Mouse (Mus musculus) C2C12 (cell line): ENCODE results near the gene Gm12248. TPM values are rescaled to one million over a fixed set of nuclear protein-coding genes. Genes with fewer than 3 reads are reported as not detected.
A peak's percentile ranks its signal among the peaks of the same experiment; 100 is the strongest.

Experiments
- H3K27me3 ChIP-seq: one replicate; pipeline ENCODE4 v1.6.1; 2011; ENCODE audit not compliant: control insufficient read depth, insufficient read depth, insufficient read length
- H3K36me3 ChIP-seq: one replicate; pipeline ENCODE4 v1.6.1; 2011; ENCODE audit not compliant: control insufficient read depth, insufficient read depth
- H3K4me3 ChIP-seq: one replicate; pipeline ENCODE4 v1.5.1; 2011; ENCODE audit warnings: mild to moderate bottlenecking, control low read depth; ENCODE audit not compliant: poor library complexity, insufficient read depth, severe bottlenecking
- H3K79me2 ChIP-seq: one replicate; pipeline ENCODE4 v1.6.1; 2011; ENCODE audit not compliant: control insufficient read depth, insufficient read depth
- H3K79me3 ChIP-seq: one replicate; pipeline ENCODE4 v1.6.1; 2011; ENCODE audit warnings: low read depth, control low read depth
- H3ac ChIP-seq: one replicate; pipeline ENCODE3; 2011; ENCODE audit warnings: low read depth; ENCODE audit not compliant: control insufficient read depth, insufficient read length
- CEBPB ChIP-seq: IDR thresholded peaks from one replicate; pipeline ENCODE4 v1.6.1; 2011; ENCODE audit warnings: low read depth, mild to moderate bottlenecking, control low read depth, moderate library complexity
- CTCF ChIP-seq: IDR thresholded peaks from one replicate; pipeline ENCODE4 v1.5.1; 2011; ENCODE audit not compliant: control insufficient read depth, insufficient read depth, insufficient read length
- FOSL1 ChIP-seq: IDR thresholded peaks from one replicate; pipeline ENCODE4 v1.8.0; 2011; ENCODE audit warnings: mild to moderate bottlenecking, low read length; ENCODE audit not compliant: poor library complexity, insufficient read depth, severe bottlenecking
- MAX ChIP-seq: IDR thresholded peaks from one replicate; pipeline ENCODE4 v1.6.1; 2011; ENCODE audit warnings: mild to moderate bottlenecking, control low read depth
- MYOD1 ChIP-seq: IDR thresholded peaks from one replicate; pipeline ENCODE4 v1.6.1; 2011; ENCODE audit warnings: low read depth; ENCODE audit not compliant: control insufficient read depth, insufficient read length
- MYOG ChIP-seq: IDR thresholded peaks from one replicate; pipeline ENCODE4 v1.6.1; 2011; ENCODE audit not compliant: control insufficient read depth, insufficient read length; ENCODE audit errors: extremely low read depth
- USF1 ChIP-seq: IDR thresholded peaks from one replicate; pipeline ENCODE4 v1.6.1; 2011; ENCODE audit warnings: low read depth, mild to moderate bottlenecking, control low read depth, moderate library complexity
- polyA plus RNA-seq: library from polyadenylated mRNA; unstranded; fragments of >200 nt; fragmentation: generic; extraction: Trizol; gene quantifications from one replicate; pipeline ENCODE4 v1.2.1, GENCODE M21; 2012; ENCODE audit warnings: missing spikeins

Gm12248 gene
- polyA plus RNA-seq, 1 experiment = 0.04 TPM

DNA sequence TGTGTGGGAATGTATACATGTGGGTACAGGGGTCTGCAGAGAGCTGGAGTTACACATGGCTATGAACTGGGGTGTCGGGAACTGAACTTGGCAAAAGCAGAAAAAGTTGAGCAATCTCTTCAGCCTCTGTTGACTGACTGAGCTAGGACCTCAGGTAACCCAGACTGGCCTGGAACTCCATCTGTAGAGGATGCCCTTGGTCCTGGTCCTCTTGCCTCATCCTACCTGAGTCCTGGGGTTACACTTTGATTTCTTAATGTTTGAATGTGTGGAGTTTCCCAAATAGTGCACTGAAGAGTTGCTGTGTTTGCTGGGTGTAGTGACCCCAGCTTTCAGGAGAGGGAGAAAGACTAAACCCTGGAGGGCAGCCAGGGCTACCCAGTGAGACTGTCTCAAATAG, 2.6 kb upstream of the Gm12248 start:
- no peaks in the 10 kb centered on the region for H3K79me3 ChIP-seq

DNA sequence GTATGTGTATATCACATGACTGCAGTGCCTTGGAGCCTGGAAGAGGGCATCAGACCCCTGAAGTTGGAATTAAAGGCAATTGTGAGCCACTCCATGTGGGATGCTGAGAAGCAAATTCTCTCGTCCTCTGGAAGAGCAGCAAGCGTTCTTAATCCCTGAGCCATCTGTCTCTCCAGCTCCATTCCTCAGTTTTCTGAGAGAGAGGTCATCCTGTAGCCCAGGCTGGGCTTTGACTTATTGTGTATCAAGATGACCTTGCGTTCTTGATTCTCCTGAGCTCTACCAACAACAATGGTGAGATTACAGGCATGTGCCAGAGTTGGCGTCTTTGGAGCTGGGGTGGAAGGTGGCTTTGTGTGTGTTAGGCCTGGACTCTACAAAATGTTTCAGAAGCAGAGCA, 1.8 kb upstream of the Gm12248 start:
- H3ac ChIP-seq = no peak overlapping the region
- H3K36me3 ChIP-seq = no peaks in the 10 kb centered on the region
- no peak for TF ChIP-seq CTCF
- no peak for TF ChIP-seq MYOG
- no peak for TF ChIP-seq CEBPB
- TF ChIP-seq MAX = no peak
- no peak for TF ChIP-seq USF1
- no peaks in the 10 kb centered on the region for H3K27me3 ChIP-seq
- H3K4me3 ChIP-seq = no peak overlapping the region
- no peaks in the 10 kb centered on the region for H3K79me3 ChIP-seq
- no peaks in the 10 kb centered on the region for H3K79me2 ChIP-seq

More for the DNA sequence above, 2.6 kb upstream of the Gm12248 start:
- no peak overlapping the region for H3K4me3 ChIP-seq
- H3ac ChIP-seq = no peak overlapping the region
- no peaks in the 10 kb centered on the region for H3K36me3 ChIP-seq
- TF ChIP-seq CTCF = no peak
- no peak for TF ChIP-seq CEBPB
- no peak for TF ChIP-seq MYOG
- TF ChIP-seq USF1 = no peak
- no peak for TF ChIP-seq MYOD1
- TF ChIP-seq FOSL1 = no peak
- no peak for TF ChIP-seq MAX
- H3K79me2 ChIP-seq = no peaks in the 10 kb centered on the region
- H3K27me3 ChIP-seq = no peaks in the 10 kb centered on the region

DNA sequence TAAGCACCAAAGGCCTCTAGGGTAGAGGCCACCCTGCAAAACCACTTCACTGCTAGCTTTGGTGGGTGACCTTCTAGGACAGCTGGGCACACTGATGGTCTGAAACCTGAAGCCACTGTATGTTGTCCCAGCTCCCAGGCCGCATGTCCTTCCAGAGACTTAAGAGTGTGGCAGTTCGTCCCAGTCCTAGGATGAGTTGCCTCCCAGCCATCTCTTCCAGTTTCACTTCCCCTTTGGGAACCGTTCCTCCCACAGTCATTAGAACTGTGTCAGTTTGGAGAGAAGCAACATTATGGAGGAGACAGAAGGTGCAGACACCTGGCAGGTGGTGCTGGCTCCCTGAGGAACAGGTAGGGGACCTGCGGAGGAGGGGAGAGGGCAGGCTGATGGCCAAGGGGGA, 393 bp downstream of the Gm12248 start:
- H3K4me3 ChIP-seq = no peak overlapping the region

DNA sequence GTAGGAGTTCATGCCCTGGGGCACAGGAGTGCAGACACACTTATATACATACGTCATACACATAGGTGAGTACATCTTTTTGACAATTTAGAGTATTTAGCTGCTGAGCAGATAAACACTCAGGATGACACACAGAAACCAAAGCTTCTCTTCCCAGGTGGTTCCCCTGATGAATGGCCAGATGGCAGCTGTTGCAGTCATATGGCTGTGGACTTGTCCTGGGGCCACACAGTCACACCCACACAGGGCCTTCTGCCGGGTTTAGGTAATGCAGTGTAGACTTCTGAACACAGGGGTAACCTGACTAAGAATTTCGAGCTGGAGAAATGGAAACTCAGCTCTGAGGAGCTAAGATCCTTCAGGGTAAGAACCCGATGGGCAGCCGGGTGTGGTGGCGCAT, 11.2 kb downstream of the Gm12248 start:
- no peaks in the 10 kb centered on the region for H3K36me3 ChIP-seq
- H3ac ChIP-seq = no peak overlapping the region
- no peaks in the 10 kb centered on the region for H3K27me3 ChIP-seq
- no peaks in the 10 kb centered on the region for H3K79me3 ChIP-seq
- H3K79me2 ChIP-seq = no peaks in the 10 kb centered on the region
- TF ChIP-seq FOSL1 (no peak), MAX (no peak), CEBPB (no peak), MYOG (no peak), USF1 (no peak), MYOD1 (no peak), CTCF (no peak)
- H3K4me3 ChIP-seq = no peak overlapping the region

More for the DNA sequence above, 393 bp downstream of the Gm12248 start:
- TF ChIP-seq CTCF (no peak), MYOG (no peak), CEBPB (no peak), MYOD1 (no peak), FOSL1 (no peak), MAX (no peak), USF1 (no peak)
- H3K79me3 ChIP-seq = no peaks in the 10 kb centered on the region
- H3K27me3 ChIP-seq = no peaks in the 10 kb centered on the region
- peak overlapping the region; percentile 47 for H3ac ChIP-seq
- no peaks in the 10 kb centered on the region for H3K36me3 ChIP-seq
- H3K79me2 ChIP-seq = no peaks in the 10 kb centered on the region

DNA sequence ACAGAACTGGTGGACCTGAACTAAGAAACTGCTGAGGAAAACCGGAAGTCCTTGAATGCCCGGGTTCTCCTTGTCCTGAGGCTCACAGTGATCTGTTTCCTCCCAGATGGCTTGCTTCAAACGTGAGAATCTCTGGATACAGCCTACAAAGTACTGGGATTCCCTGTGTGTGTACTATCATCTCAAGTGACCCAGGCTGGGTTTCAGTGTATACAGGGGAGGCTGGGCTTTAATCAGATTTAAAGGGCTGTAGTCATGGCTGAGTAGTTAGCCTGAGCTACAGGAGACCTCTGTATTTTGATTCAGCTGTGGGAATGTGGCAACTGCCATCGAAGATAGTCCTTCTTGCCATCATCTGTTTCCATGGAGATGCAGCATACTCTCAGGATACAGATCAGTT, 15.7 kb downstream of the Gm12248 start:
- H3K79me3 ChIP-seq = no peaks in the 10 kb centered on the region
- TF ChIP-seq CTCF (no peak), MAX (no peak), USF1 (no peak), MYOD1 (no peak), MYOG (no peak), FOSL1 (no peak), CEBPB (no peak)
- H3ac ChIP-seq = no peak overlapping the region
- no peaks in the 10 kb centered on the region for H3K27me3 ChIP-seq
- no peaks in the 10 kb centered on the region for H3K79me2 ChIP-seq
- H3K36me3 ChIP-seq = no peaks in the 10 kb centered on the region
- H3K4me3 ChIP-seq = no peak overlapping the region

DNA sequence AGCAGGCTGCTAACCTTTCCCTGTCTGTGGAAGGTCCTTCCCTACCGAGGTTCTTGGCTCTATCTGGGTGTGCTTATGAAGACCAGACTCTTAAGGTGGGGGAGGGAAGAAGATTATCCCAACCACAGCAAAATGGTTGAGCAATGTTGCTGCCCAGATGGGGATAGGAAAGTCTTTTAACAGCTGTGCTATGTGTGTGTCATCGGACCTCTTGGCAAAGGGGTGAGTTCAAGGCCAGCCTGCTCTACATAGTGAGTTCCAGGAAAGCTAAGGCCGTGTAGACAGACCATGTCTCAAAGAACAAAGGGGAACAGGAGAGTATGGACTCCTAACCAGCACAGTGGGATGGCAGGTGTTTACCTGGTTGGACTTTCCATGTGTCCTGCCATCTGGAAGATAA, 20.0 kb downstream of the Gm12248 start:
- Histone ChIP-seq H3K4me3 (no peak overlapping the region), H3ac (no peak overlapping the region), H3K79me2 (no peaks in the 10 kb centered on the region), H3K36me3 (no peaks in the 10 kb centered on the region), H3K79me3 (no peaks in the 10 kb centered on the region), H3K27me3 (no peaks in the 10 kb centered on the region)
- TF ChIP-seq FOSL1 = no peak
- peak; percentile 9 for TF ChIP-seq CEBPB
